Mouse (Mus musculus) frontal cortex, adult 2 months (tissue): ENCODE data around the gene Fam19a1. TPM values are rescaled to one million over a fixed set of nuclear protein-coding genes. Genes with fewer than 3 reads are reported as not detected.

ENCODE experiments used
- DNase-seq, 2 experiments: peaks; one replicate each; pipeline ENCODE4 v3.0.0; 2022; ENCODE audit warnings: low spot score in 1 of 2; ENCODE audit errors: extremely low spot score in 1 of 2
- polyA plus RNA-seq: library from polyadenylated mRNA; depleted of rRNA; stranded (reverse); fragments of >200 nt; gene quantifications from 2 replicates; pipeline ENCODE4 v1.2.3, GENCODE M21; 2012; rRNA removed

Fam19a1 gene
- polyA plus RNA-seq, 1 experiment = 16.8 TPM

- no peak for DNase-seq
These were observed 522.7 kb downstream of the Fam19a1 start for GRCm38 (mm10) chr6:96635663-96636062.

- DNase-seq = peak in 1 of 2 experiments; percentile 20
These were observed 535.8 kb downstream of the Fam19a1 start for GRCm38 (mm10) chr6:96648742-96649141.

- DNase-seq = no peak
These were observed 536.3 kb downstream of the Fam19a1 start for GRCm38 (mm10) chr6:96649267-96649666.

GRCm38 (mm10) chr6:96666311-96666710 lies 553.4 kb downstream of the Fam19a1 start:
- no peak for DNase-seq

GRCm38 (mm10) chr6:96677813-96678212 lies 564.9 kb downstream of the Fam19a1 start:
- DNase-seq = no peak

Other genes with a start within 250 kb of the Fam19a1 start
- 0.06 TPM in 1 of 2 replicates, not detected in the other for gene 1700123L14Rik, start 53.1 kb downstream of the Fam19a1 start, polyA plus RNA-seq